Mouse (Mus musculus) CH12.LX (cell line): ENCODE measurements at regions not wholly inside any gene's neighbourhood (a gene's known extent, or its start where the extent isn't known, plus 50 kb on each side); places are given as distances from the start of the nearest gene placed in this dataset.

ENCODE experiments used
- DNase-seq: peaks from one replicate; pipeline ENCODE4 v3.0.0-alpha.2; 2013; ENCODE audit errors: extremely low read depth
- H3K27ac ChIP-seq: 2 replicates; pipeline ENCODE4 v1.5.1; 2012; ENCODE audit warnings: low read depth, mild to moderate bottlenecking, control low read depth, moderate library complexity; ENCODE audit not compliant: insufficient read depth
- H3K27me3 ChIP-seq: replicated peaks from 2 replicates; pipeline ENCODE3; 2012; ENCODE audit warnings: inconsistent platforms
- H3K36me3 ChIP-seq, 2 experiments: replicated peaks in 1 of 2; 2 replicates each; pipeline versions ENCODE3 to v1.6.1; 2012; ENCODE audit warnings: inconsistent platforms in 1 of 2, low read length in 1 of 2, mild to moderate bottlenecking in 1 of 2, mixed read lengths in 1 of 2, moderate library complexity in 1 of 2; ENCODE audit not compliant: control insufficient read depth in 1 of 2, insufficient read depth in 1 of 2
- H3K4me1 ChIP-seq, 2 experiments: 2 replicates each; pipeline ENCODE4 v1.6.1; 2012; ENCODE audit warnings: inconsistent platforms in 1 of 2, moderate library complexity in 1 of 2; ENCODE audit not compliant: insufficient read depth in 2 of 2, control insufficient read depth in 1 of 2
- H3K4me2 ChIP-seq: 2 replicates; pipeline ENCODE4 v1.6.1; 2012; ENCODE audit warnings: low read depth, mild to moderate bottlenecking, control low read depth; ENCODE audit not compliant: poor library complexity, insufficient read depth, severe bottlenecking
- H3K4me3 ChIP-seq, 3 experiments: fragments of 150-350 bp in 1 of 3; sonication (generic) in 1 of 3; replicated peaks in 1 of 3; 2 replicates each; pipeline versions ENCODE3 to v1.5.1; 2011 to 2012; ENCODE audit warnings: low read depth in 2 of 3, low read length in 2 of 3, mild to moderate bottlenecking in 2 of 3, moderate library complexity in 2 of 3, control low read depth in 1 of 3, improper control_type of control experiment in 1 of 3, inconsistent platforms in 1 of 3, mixed read lengths in 1 of 3; ENCODE audit not compliant: poor library complexity in 1 of 3
- H3K79me2 ChIP-seq: replicated peaks from 2 replicates; pipeline ENCODE4 v1.6.1; 2012; ENCODE audit warnings: mild to moderate bottlenecking, moderate library complexity; ENCODE audit not compliant: control insufficient read depth, poor library complexity, insufficient read depth, severe bottlenecking; ENCODE audit errors: extremely low read depth
- H3K9ac ChIP-seq: 2 replicates; pipeline ENCODE4 v1.6.1; 2012; ENCODE audit warnings: low read depth, mild to moderate bottlenecking, control low read depth, moderate library complexity; ENCODE audit not compliant: insufficient read depth
- H3K9me3 ChIP-seq: replicated peaks from 2 replicates; pipeline ENCODE3; 2012; ENCODE audit warnings: low read length, inconsistent platforms, mixed read lengths
- BHLHE40 ChIP-seq: IDR thresholded peaks from 2 replicates; pipeline ENCODE4 v1.6.1; 2011; ENCODE audit warnings: mild to moderate bottlenecking, low read depth, low read length, improper control_type of control experiment
- CHD1 ChIP-seq: IDR thresholded peaks from 2 replicates; pipeline ENCODE4 v1.6.1; 2012; ENCODE audit warnings: low read depth, low read length, improper control_type of control experiment, inconsistent platforms
- CHD2 ChIP-seq: IDR thresholded peaks from 2 replicates; pipeline ENCODE4 v1.6.1; 2011; ENCODE audit warnings: low read length, improper control_type of control experiment
- E2F4 ChIP-seq: IDR thresholded peaks from 2 replicates; pipeline ENCODE4 v1.6.1; 2011; ENCODE audit warnings: low read depth, low read length, improper control_type of control experiment; ENCODE audit not compliant: insufficient replicate concordance
- ELF1 ChIP-seq: IDR thresholded peaks from 2 replicates; pipeline ENCODE4 v1.6.1; 2014; ENCODE audit warnings: low read depth, mild to moderate bottlenecking, inconsistent platforms, low read length, improper control_type of control experiment
- EP300 ChIP-seq: IDR thresholded peaks from 2 replicates; pipeline ENCODE4 v1.6.1; 2011; ENCODE audit warnings: low read length, improper control_type of control experiment
- GABPA ChIP-seq: IDR thresholded peaks from 2 replicates; pipeline ENCODE4 v1.6.1; 2012; ENCODE audit warnings: low read depth, low read length, improper control_type of control experiment, inconsistent platforms; ENCODE audit not compliant: insufficient replicate concordance
- IRF4 ChIP-seq: IDR thresholded peaks from 2 replicates; pipeline ENCODE4 v1.6.1; 2014; ENCODE audit warnings: low read depth, mild to moderate bottlenecking, inconsistent platforms, low read length, improper control_type of control experiment
- JUND ChIP-seq: conservative IDR thresholded peaks from 2 replicates; pipeline ENCODE4 v1.6.1; 2011; ENCODE audit warnings: low read depth, low read length, improper control_type of control experiment
- MAFK ChIP-seq: IDR thresholded peaks from 2 replicates; pipeline ENCODE4 v1.6.1; 2011; ENCODE audit warnings: low read length, improper control_type of control experiment; ENCODE audit not compliant: insufficient replicate concordance
- MAX ChIP-seq: IDR thresholded peaks from 2 replicates; pipeline ENCODE4 v1.6.1; 2011; ENCODE audit warnings: low read length, improper control_type of control experiment
- MAZ ChIP-seq: IDR thresholded peaks from 2 replicates; pipeline ENCODE4 v1.6.1; 2012; ENCODE audit warnings: low read depth, mild to moderate bottlenecking, inconsistent platforms, low read length, improper control_type of control experiment, moderate library complexity
- MEF2A ChIP-seq: IDR thresholded peaks from 2 replicates; pipeline ENCODE4 v1.6.1; 2014; ENCODE audit warnings: low read depth, mild to moderate bottlenecking, inconsistent platforms, low read length, improper control_type of control experiment, borderline replicate concordance
- MXI1 ChIP-seq: IDR thresholded peaks from 2 replicates; pipeline ENCODE4 v1.6.1; 2011; ENCODE audit warnings: mild to moderate bottlenecking, low read depth, low read length, improper control_type of control experiment
- MYC ChIP-seq: IDR thresholded peaks from 2 replicates; pipeline ENCODE4 v1.6.1; 2011; ENCODE audit warnings: low read depth, mild to moderate bottlenecking, improper control_type of control experiment, low read length
- NELFE ChIP-seq: IDR thresholded peaks from 2 replicates; pipeline ENCODE4 v1.6.1; 2011; ENCODE audit warnings: low read depth, low read length, improper control_type of control experiment
- NRF1 ChIP-seq: IDR thresholded peaks from 2 replicates; pipeline ENCODE4 v1.6.1; 2014; ENCODE audit warnings: low read depth, mild to moderate bottlenecking, inconsistent platforms, low read length, improper control_type of control experiment, moderate library complexity
- PAX5 ChIP-seq: IDR thresholded peaks from 2 replicates; pipeline ENCODE4 v1.6.1; 2012; ENCODE audit warnings: low read length, inconsistent platforms, mixed read lengths
- POLR2AphosphoS2 ChIP-seq: IDR thresholded peaks from 2 replicates; pipeline ENCODE4 v1.6.1; 2011; ENCODE audit warnings: low read depth, low read length, improper control_type of control experiment
- RAD21 ChIP-seq: IDR thresholded peaks from 2 replicates; pipeline ENCODE4 v1.6.1; 2011; ENCODE audit warnings: low read depth, mild to moderate bottlenecking, low read length, improper control_type of control experiment, moderate library complexity
- SIN3A ChIP-seq: IDR thresholded peaks from 2 replicates; pipeline ENCODE4 v1.6.1; 2012; ENCODE audit warnings: low read length, improper control_type of control experiment, inconsistent platforms
- SMC3 ChIP-seq: IDR thresholded peaks from 2 replicates; pipeline ENCODE4 v1.6.1; 2011; ENCODE audit warnings: low read depth, low read length, improper control_type of control experiment
- TBP ChIP-seq: conservative IDR thresholded peaks from 2 replicates; pipeline ENCODE4 v1.6.1; 2011; ENCODE audit warnings: low read depth, low read length, improper control_type of control experiment
- TCF12 ChIP-seq: IDR thresholded peaks from 2 replicates; pipeline ENCODE4 v1.6.1; 2014; ENCODE audit warnings: low read depth, mild to moderate bottlenecking, inconsistent platforms, low read length, improper control_type of control experiment
- UBTF ChIP-seq: IDR thresholded peaks from 2 replicates; pipeline ENCODE4 v1.6.1; 2012; ENCODE audit warnings: low read depth, mild to moderate bottlenecking, inconsistent platforms, low read length, improper control_type of control experiment, moderate library complexity
- USF1 ChIP-seq: IDR thresholded peaks from 2 replicates; pipeline ENCODE4 v1.6.1; 2014; ENCODE audit warnings: low read depth, mild to moderate bottlenecking, inconsistent platforms, low read length, improper control_type of control experiment
- USF2 ChIP-seq: conservative IDR thresholded peaks from 2 replicates; pipeline ENCODE4 v1.6.1; 2011; ENCODE audit warnings: low read depth, low read length, improper control_type of control experiment
- ZC3H11A ChIP-seq: IDR thresholded peaks from 2 replicates; pipeline ENCODE4 v1.6.1; 2012; ENCODE audit warnings: low read depth, mild to moderate bottlenecking, inconsistent platforms, low read length, improper control_type of control experiment
- ZKSCAN1 ChIP-seq: IDR thresholded peaks from 2 replicates; pipeline ENCODE4 v1.6.1; 2012; ENCODE audit warnings: low read depth, inconsistent platforms, low read length, improper control_type of control experiment, borderline replicate concordance
- ZMIZ1 ChIP-seq: IDR thresholded peaks from 2 replicates; pipeline ENCODE4 v1.6.1; 2012; ENCODE audit warnings: low read depth, mild to moderate bottlenecking, inconsistent platforms, low read length, improper control_type of control experiment
- ZNF384 ChIP-seq: IDR thresholded peaks from 2 replicates; pipeline ENCODE4 v1.6.1; 2012; ENCODE audit warnings: low read depth, low read length, improper control_type of control experiment, inconsistent platforms
- dilution Hi-C: fragments of 300-500 bp; cut with MboI; formaldehyde crosslinking; loops from 2 replicates; pipeline ENCODE4 v1.14.3; 2020; ENCODE audit warnings: low sequenced_read_pairs; ENCODE audit not compliant: extremely low pct_unique_long_range_greater_than_20kb, extremely low pct_ligation_motif_present
- in situ Hi-C: fragments of 300-500 bp; cut with MboI; formaldehyde crosslinking; loops from 3 replicates; pipeline ENCODE4 v1.14.3; 2019; ENCODE audit warnings: low sequenced_read_pairs, low pct_ligation_motif_present, low pct_unique_long_range_greater_than_20kb, mixed read lengths

GRCm38 (mm10) chr9:61631097-61631496, 258.9 kb downstream of the Tle3 start:
- no peaks in the 10 kb centered on the region for H3K36me3 ChIP-seq
- no peak overlapping the region for H3K9ac ChIP-seq
- TF ChIP-seq MEF2A = no peak
- no peak for TF ChIP-seq POLR2AphosphoS2
- no peak for TF ChIP-seq NRF1
- no peak for TF ChIP-seq MAFK
- dilution Hi-C loops (no loop called here), in situ Hi-C loops (no loop called here)
- H3K4me1 ChIP-seq = peaks cover 16 to 33% of the 10 kb centered on the region in 2 experiments
- DNase-seq = no peak
- no peaks in the 10 kb centered on the region for H3K27me3 ChIP-seq
- no peak overlapping the region for H3K4me3 ChIP-seq
- H3K4me2 ChIP-seq = no peak overlapping the region
- H3K27ac ChIP-seq = no peak overlapping the region
- H3K79me2 ChIP-seq = no peaks in the 10 kb centered on the region
- no peaks in the 10 kb centered on the region for H3K9me3 ChIP-seq

GRCm38 (mm10) chr9:61627801-61628574, 255.8 kb downstream of the Tle3 start:
- peak; percentile 83 for DNase-seq
- Histone ChIP-seq H3K4me2 (peak overlapping the region; percentile 65), H3K36me3 (no peaks in the 10 kb centered on the region), H3K79me2 (no peaks in the 10 kb centered on the region), H3K9me3 (no peaks in the 10 kb centered on the region), H3K9ac (0 out of 2 replicates have a peak overlapping the region, but pooled peaks have one; percentile 7), H3K27ac (peak overlapping the region; percentile 12; the same call in 1 of the 2 replicates), H3K27me3 (no peaks in the 10 kb centered on the region), H3K4me3 (no peak overlapping the region), H3K4me1 (peaks cover 16 to 41% of the 10 kb centered on the region in 2 experiments)
- dilution Hi-C loops (no loop called here), in situ Hi-C loops (no loop called here)
- peak; percentile 35; the same call in 1 of the 2 replicates for TF ChIP-seq CHD2
- no peak; the same call in none of the 2 replicates for TF ChIP-seq RAD21
- peak; percentile 94 for TF ChIP-seq EP300
- no peak for TF ChIP-seq ZKSCAN1
- TF ChIP-seq MYC = no peak; the same call in 1 of the 2 replicates
- TF ChIP-seq ZMIZ1 = no peak
- no peak; the same call in 1 of the 2 replicates for TF ChIP-seq JUND
- TF ChIP-seq IRF4 = peak; percentile 76
- TF ChIP-seq ZC3H11A = no peak
- no peak for TF ChIP-seq PAX5
- no peak for TF ChIP-seq CHD1
- TF ChIP-seq MAX = 0 out of 2 replicates have a peak, but pooled peaks have one; percentile 39
- peak; percentile 64 for TF ChIP-seq MAFK
- TF ChIP-seq BHLHE40 = peak; percentile 80
- TF ChIP-seq E2F4 = no peak
- no peak for TF ChIP-seq TBP
- no peak for TF ChIP-seq NELFE
- peak; percentile 87 for TF ChIP-seq TCF12
- peak; percentile 15; the same call in 1 of the 2 replicates for TF ChIP-seq USF1
- TF ChIP-seq SIN3A = peak; percentile 78
- no peak for TF ChIP-seq ELF1
- peak; percentile 34; the same call in 1 of the 2 replicates for TF ChIP-seq UBTF
- TF ChIP-seq SMC3 = peak; percentile 34
- no peak; the same call in 1 of the 2 replicates for TF ChIP-seq MXI1
- no peak for TF ChIP-seq GABPA
- no peak for TF ChIP-seq ZNF384
- TF ChIP-seq USF2 = 0 out of 2 replicates have a peak, but pooled peaks have one; percentile 13
- TF ChIP-seq MAZ = peak; percentile 14; the same call in 1 of the 2 replicates
